Mouse (Mus musculus): ENCODE measurements around the gene Pou4f1. TPM values are rescaled to one million over a fixed set of nuclear protein-coding genes. Genes with fewer than 3 reads are reported as not detected.

Pou4f1 gene
- polyA plus RNA-seq, 1 experiment from 2014 or later = 26.6 TPM

GRCm38 (mm10) chr14:104423688-104424470 lies 43.9 kb downstream of the Pou4f1 start:
- WGBS = 73% methylated on average over 14 of the region's 14 CpGs
- H3K36me3 ChIP-seq = no peaks in the 10 kb centered on the region

More at GRCm38 (mm10) chr14:104423688-104424470, 43.9 kb downstream of the Pou4f1 start:
- H3K27me3 ChIP-seq (ENCODE audit: insufficient read depth, poor library complexity, severe bottlenecking) = no peaks in the 10 kb centered on the region
- no peaks in the 10 kb centered on the region; the same call in 1 of the 2 replicates for H3K4me1 ChIP-seq (replicated peaks)
- no peak overlapping the region for H3K27ac ChIP-seq
- no peak overlapping the region for H3K4me3 ChIP-seq
- DNase-seq (ENCODE audit: low spot score) = no peak
- no peaks in the 10 kb centered on the region for H3K9me3 ChIP-seq

Other genes with a start within 250 kb of the Pou4f1 start
- 31.5 and 46.8 TPM in 2 replicates for gene Rnf219, start 54.6 kb upstream of the Pou4f1 start, polyA plus RNA-seq (2016; fragmentation: Nextera tagmentation; extraction: Ambion mirVana)

All from hindbrain, embryonic 10.5 days (tissue).